Mouse (Mus musculus) ES-E14 (cell line): ENCODE data around the gene Hpn.

ENCODE experiments used
- HCFC1 ChIP-seq: IDR thresholded peaks from 2 replicates; pipeline ENCODE4 v1.6.1; 2012; ENCODE audit warnings: low read length, inconsistent platforms, borderline replicate concordance; ENCODE audit not compliant: insufficient read depth
- ZC3H11A ChIP-seq: IDR thresholded peaks from 2 replicates; pipeline ENCODE4 v1.6.1; 2012; ENCODE audit warnings: low read depth, mild to moderate bottlenecking, inconsistent platforms, low read length, borderline replicate concordance
- ZNF384 ChIP-seq: IDR thresholded peaks from 2 replicates; pipeline ENCODE4 v1.6.1; 2012; ENCODE audit warnings: low read depth, low read length, inconsistent platforms

GRCm38 (mm10) chr7:31060621-31061010 lies 54.5 kb downstream of the Hpn start:
- TF ChIP-seq ZNF384 (no peak), HCFC1 (no peak), ZC3H11A (no peak)
